Mouse (Mus musculus): ENCODE measurements at regions not wholly inside any gene's neighbourhood (a gene's known extent, or its start where the extent isn't known, plus 50 kb on each side); places are given as distances from the start of the nearest gene placed in this dataset.

GRCm38 (mm10) chr11:25269936-25270540 is 940.5 kb downstream of the 5730522E02Rik start:
- Histone ChIP-seq H3K27me3 (replicated peaks) (no peaks in the 10 kb centered on the region), H3K4me2 (ENCODE audit: insufficient read depth, low read depth, poor library complexity, severe bottlenecking) (no peak overlapping the region), H3K4me1 (ENCODE audit: control insufficient read depth in 1 of 2, insufficient read depth in 2 of 2) (no peaks in the 10 kb centered on the region), H3K9ac (ENCODE audit: insufficient read depth, low read depth) (no peak overlapping the region), H3K27ac (ENCODE audit: insufficient read depth, low read depth) (no peak overlapping the region), H3K79me2 (replicated peaks; ENCODE audit: control insufficient read depth, extremely low read depth, insufficient read depth, poor library complexity, severe bottlenecking) (no peaks in the 10 kb centered on the region), H3K36me3 (replicated peaks in 1 of 2; ENCODE audit: control insufficient read depth in 1 of 2, insufficient read depth in 1 of 2, low read length in 1 of 2) (no peaks in the 10 kb centered on the region), H3K9me3 (replicated peaks; ENCODE audit: low read length) (no peaks in the 10 kb centered on the region), H3K4me3 (replicated peaks in 1 of 3; ENCODE audit: low read depth in 2 of 3, low read length in 2 of 3, poor library complexity in 1 of 3) (no peak overlapping the region)
- TF ChIP-seq MXI1 (IDR thresholded peaks at IDR 0.05; ENCODE audit: low read depth, low read length) (no peak), SIN3A (IDR thresholded peaks at IDR 0.05; ENCODE audit: low read length) (no peak), TBP (conservative IDR thresholded peaks at IDR 0.05; ENCODE audit: low read depth, low read length) (no peak), BHLHE40 (IDR thresholded peaks at IDR 0.05; ENCODE audit: low read depth, low read length) (no peak), RAD21 (IDR thresholded peaks at IDR 0.05; ENCODE audit: low read depth, low read length) (no peak), PAX5 (IDR thresholded peaks at IDR 0.05; ENCODE audit: low read length) (no peak), MAX (IDR thresholded peaks at IDR 0.05; ENCODE audit: low read length) (no peak), ZMIZ1 (IDR thresholded peaks at IDR 0.05; ENCODE audit: low read depth, low read length) (no peak), CHD1 (IDR thresholded peaks at IDR 0.05; ENCODE audit: low read depth, low read length) (no peak), USF1 (IDR thresholded peaks at IDR 0.05; ENCODE audit: low read depth, low read length) (no peak), MYC (IDR thresholded peaks at IDR 0.05; ENCODE audit: low read depth, low read length) (no peak), ZNF384 (IDR thresholded peaks at IDR 0.05; ENCODE audit: low read depth, low read length) (no peak), UBTF (IDR thresholded peaks at IDR 0.05; ENCODE audit: low read depth, low read length) (no peak), JUN (IDR thresholded peaks at IDR 0.05; ENCODE audit: insufficient read depth, low read depth, low read length) (no peak), ETS1 (conservative IDR thresholded peaks at IDR 0.05; ENCODE audit: low read depth, low read length) (no peak), TCF12 (IDR thresholded peaks at IDR 0.05; ENCODE audit: low read depth, low read length) (no peak), KAT2A (IDR thresholded peaks at IDR 0.05; ENCODE audit: insufficient replicate concordance, low read length) (no peak), POLR2A (IDR thresholded peaks at IDR 0.05; ENCODE audit: low read depth, low read length) (no peak), RCOR1 (conservative IDR thresholded peaks at IDR 0.05; ENCODE audit: low read depth, low read length) (no peak)
- dilution Hi-C loops (cut with MboI; ENCODE audit: extremely low pct_ligation_motif_present, extremely low pct_unique_long_range_greater_than_20kb, low sequenced_read_pairs), result no loop called here
- no peak for DNase-seq (ENCODE audit: extremely low read depth)
- in situ Hi-C loops (cut with MboI; ENCODE audit: low pct_ligation_motif_present, low pct_unique_long_range_greater_than_20kb, low sequenced_read_pairs), result no loop called here

- Histone ChIP-seq H3K9ac (ENCODE audit: insufficient read depth, low read depth) (no peak overlapping the region), H3K36me3 (replicated peaks in 1 of 2; ENCODE audit: control insufficient read depth in 1 of 2, insufficient read depth in 1 of 2, low read length in 1 of 2) (no peaks in the 10 kb centered on the region), H3K9me3 (replicated peaks; ENCODE audit: low read length) (no peaks in the 10 kb centered on the region), H3K79me2 (replicated peaks; ENCODE audit: control insufficient read depth, extremely low read depth, insufficient read depth, poor library complexity, severe bottlenecking) (no peaks in the 10 kb centered on the region), H3K4me2 (ENCODE audit: insufficient read depth, low read depth, poor library complexity, severe bottlenecking) (no peak overlapping the region), H3K27me3 (replicated peaks) (no peaks in the 10 kb centered on the region), H3K4me1 (ENCODE audit: control insufficient read depth in 1 of 2, insufficient read depth in 2 of 2) (no peaks in the 10 kb centered on the region), H3K4me3 (replicated peaks in 1 of 3; ENCODE audit: low read depth in 2 of 3, low read length in 2 of 3, poor library complexity in 1 of 3) (no peak overlapping the region), H3K27ac (ENCODE audit: insufficient read depth, low read depth) (no peak overlapping the region)
- no peak for TF ChIP-seq POLR2AphosphoS2 (IDR thresholded peaks at IDR 0.05; ENCODE audit: low read depth, low read length)
- no peak for TF ChIP-seq BHLHE40 (IDR thresholded peaks at IDR 0.05; ENCODE audit: low read depth, low read length)
- TF ChIP-seq MAX (IDR thresholded peaks at IDR 0.05; ENCODE audit: low read length), result no peak
- TF ChIP-seq MXI1 (IDR thresholded peaks at IDR 0.05; ENCODE audit: low read depth, low read length), result no peak
- no peak for TF ChIP-seq CHD1 (IDR thresholded peaks at IDR 0.05; ENCODE audit: low read depth, low read length)
- TF ChIP-seq POLR2A (IDR thresholded peaks at IDR 0.05; ENCODE audit: low read depth, low read length), result no peak
- no peak for TF ChIP-seq PAX5 (IDR thresholded peaks at IDR 0.05; ENCODE audit: low read length)
- no peak for TF ChIP-seq ZKSCAN1 (IDR thresholded peaks at IDR 0.05; ENCODE audit: borderline replicate concordance, low read depth, low read length)
- TF ChIP-seq USF1 (IDR thresholded peaks at IDR 0.05; ENCODE audit: low read depth, low read length), result no peak
- no peak for TF ChIP-seq MYC (IDR thresholded peaks at IDR 0.05; ENCODE audit: low read depth, low read length)
- dilution Hi-C loops (cut with MboI; ENCODE audit: extremely low pct_ligation_motif_present, extremely low pct_unique_long_range_greater_than_20kb, low sequenced_read_pairs) (no loop called here), in situ Hi-C loops (cut with MboI; ENCODE audit: low pct_ligation_motif_present, low pct_unique_long_range_greater_than_20kb, low sequenced_read_pairs) (no loop called here)
- no peak for DNase-seq (ENCODE audit: extremely low read depth)
These were observed 947.7 kb downstream of the 5730522E02Rik start for GRCm38 (mm10) chr11:25262906-25263305.

All from CH12.LX (cell line).